Mouse (Mus musculus) forebrain, postnatal 0 days (tissue): Measurements from ENCODE around the gene Mrps7. TPM values are rescaled to one million over a fixed set of nuclear protein-coding genes. Genes with fewer than 3 reads are reported as not detected.

Experiments used
- ATAC-seq: fragments of 200-750 bp; cut with Nextera tagmentation; 2 replicates; pipeline ENCODE4 v1.8.0; 2017; ENCODE audit warnings: mild to moderate bottlenecking, moderate library complexity
- DNase-seq: peaks from one replicate; pipeline ENCODE4 v3.0.0-alpha.2; 2015
- H3K27ac ChIP-seq: fragments of 300-500 bp; sonication (generic); 2 replicates; pipeline ENCODE4 v1.5.1; 2014; ENCODE audit warnings: low read depth, mild to moderate bottlenecking, antibody characterized with exemption, low read length, moderate library complexity, mixed read lengths
- H3K27me3 ChIP-seq: fragments of 300-500 bp; sonication (generic); 2 replicates; pipeline ENCODE4 v1.6.1; 2014; ENCODE audit warnings: mild to moderate bottlenecking, low read length, mixed read lengths; ENCODE audit not compliant: insufficient read depth
- H3K36me3 ChIP-seq: fragments of 300-500 bp; sonication (generic); 2 replicates; pipeline ENCODE4 v1.6.1; 2014; ENCODE audit warnings: mild to moderate bottlenecking, moderate library complexity; ENCODE audit not compliant: insufficient read depth
- H3K4me1 ChIP-seq: fragments of 300-500 bp; sonication (generic); 2 replicates; pipeline ENCODE4 v1.6.1; 2014; ENCODE audit warnings: antibody characterized with exemption; ENCODE audit not compliant: insufficient read depth
- H3K4me2 ChIP-seq: fragments of 300-500 bp; sonication (generic); 2 replicates; pipeline ENCODE4 v1.6.1; 2014; ENCODE audit warnings: low read depth, mild to moderate bottlenecking, moderate library complexity
- H3K4me3 ChIP-seq: fragments of 300-500 bp; sonication (generic); 2 replicates; pipeline ENCODE4 v1.5.1; 2014; ENCODE audit warnings: low read depth, low read length, mixed read lengths
- H3K9ac ChIP-seq: fragments of 300-500 bp; sonication (generic); 2 replicates; pipeline ENCODE4 v1.6.1; 2014; ENCODE audit warnings: mild to moderate bottlenecking
- H3K9me3 ChIP-seq: fragments of 300-500 bp; sonication (generic); 2 replicates; pipeline ENCODE4 v1.6.1; 2016; ENCODE audit warnings: low read length
- CTCF ChIP-seq: sonication (generic); IDR thresholded peaks from 2 replicates; pipeline ENCODE4 v1.5.1; 2016; ENCODE audit warnings: antibody characterized with exemption, control low read depth, low read depth
- WGBS: fragments of 180-500 bp; shearing (Covaris S2); extraction: QIAGEN DNeasy Blood & Tissue Kit; methylation state at CpG from one replicate; pipeline ENCODE4 v1.1.7; 2014; 5-methylcytosine and 5-hydroxymethylcytosine counted together
- polyA plus RNA-seq: library from polyadenylated mRNA; unstranded; fragments of >200 nt; fragmentation: Nextera tagmentation; extraction: Ambion mirVana; gene quantifications from 2 replicates; pipeline ENCODE4 v1.2.1, GENCODE M21; 2015
- total RNA-seq: library from RNA; depleted of rRNA; stranded (reverse); fragments of >200 nt; gene quantifications from 2 replicates; pipeline ENCODE4 v1.2.3, GENCODE M21; 2014

Gene Mrps7
- total and polyA plus RNA-seq, 2 experiments from 2014 or later: 34.6 to 78.1 TPM

GRCm38 (mm10) chr11:115598309-115598708 is 5.4 kb upstream of the Mrps7 start:
- WGBS: 98% methylated on average over 4 of the region's 4 CpGs
- no peak for DNase-seq
- H3K27me3 ChIP-seq: no peaks in the 10 kb centered on the region
- H3K36me3 ChIP-seq: peaks cover 25% of the 10 kb centered on the region
- H3K9me3 ChIP-seq: no peaks in the 10 kb centered on the region
- H3K4me1 ChIP-seq: peaks cover 9% of the 10 kb centered on the region
- no peak overlapping the region for H3K27ac ChIP-seq
- no peak overlapping the region for H3K9ac ChIP-seq
- no peak for ATAC-seq
- no peak overlapping the region for H3K4me3 ChIP-seq
- TF ChIP-seq CTCF: no peak
- H3K4me2 ChIP-seq: no peak overlapping the region

GRCm38 (mm10) chr11:115599722-115600121 is 4.0 kb upstream of the Mrps7 start:
- DNase-seq (no peak), ATAC-seq (no peak)
- Histone ChIP-seq H3K27ac (no peak overlapping the region), H3K4me1 (peaks cover 9% of the 10 kb centered on the region), H3K27me3 (no peaks in the 10 kb centered on the region), H3K4me3 (no peak overlapping the region), H3K9ac (no peak overlapping the region), H3K4me2 (no peak overlapping the region), H3K9me3 (no peaks in the 10 kb centered on the region), H3K36me3 (peaks cover 14% of the 10 kb centered on the region)
- TF ChIP-seq CTCF: no peak
- 93% methylated on average over 7 of the region's 7 CpGs for WGBS

- Histone ChIP-seq H3K36me3 (peaks cover 16% of the 10 kb centered on the region), H3K27ac (no peak overlapping the region), H3K9ac (no peak overlapping the region), H3K4me1 (peaks cover 15% of the 10 kb centered on the region), H3K9me3 (no peaks in the 10 kb centered on the region), H3K27me3 (no peaks in the 10 kb centered on the region), H3K4me2 (no peak overlapping the region), H3K4me3 (no peak overlapping the region)
- WGBS: 97% methylated on average over 15 of the region's 15 CpGs
- ATAC-seq (no peak), DNase-seq (no peak)
- TF ChIP-seq CTCF: no peak
Measured at GRCm38 (mm10) chr11:115600743-115601142, 3.0 kb upstream of the Mrps7 start.

- Histone ChIP-seq H3K4me3 (no peak overlapping the region), H3K4me2 (no peak overlapping the region), H3K27ac (no peak overlapping the region), H3K36me3 (peaks cover 20% of the 10 kb centered on the region), H3K4me1 (peaks cover 15% of the 10 kb centered on the region), H3K9me3 (no peaks in the 10 kb centered on the region), H3K27me3 (no peaks in the 10 kb centered on the region), H3K9ac (no peak overlapping the region)
- no peak for TF ChIP-seq CTCF
- ATAC-seq: no peak
- 95% methylated on average over 4 of the region's 4 CpGs for WGBS
- no peak for DNase-seq
Measured at GRCm38 (mm10) chr11:115601174-115601573, 2.6 kb upstream of the Mrps7 start.

- peaks cover 15% of the 10 kb centered on the region for H3K4me1 ChIP-seq
- peaks cover 29% of the 10 kb centered on the region for H3K36me3 ChIP-seq
- 6% methylated on average over 15 of the region's 15 CpGs for WGBS
- peak overlapping the region; percentile 95 for H3K27ac ChIP-seq
- no peak for ATAC-seq
- no peak for DNase-seq
- H3K9me3 ChIP-seq: no peaks in the 10 kb centered on the region
- H3K27me3 ChIP-seq: no peaks in the 10 kb centered on the region
- peak overlapping the region; percentile 97 for H3K9ac ChIP-seq
- peak overlapping the region; percentile 89 for H3K4me2 ChIP-seq
- no peak for TF ChIP-seq CTCF
- H3K4me3 ChIP-seq: peak overlapping the region; percentile 95
Measured at GRCm38 (mm10) chr11:115603128-115603475, 623 bp upstream of the Mrps7 start.

GRCm38 (mm10) chr11:115604304-115604696 is 575 bp downstream of the Mrps7 start:
- no peak for TF ChIP-seq CTCF
- no peaks in the 10 kb centered on the region for H3K9me3 ChIP-seq
- under 1% methylated on average over 26 of the region's 26 CpGs for WGBS
- H3K4me2 ChIP-seq: peak overlapping the region; percentile 89
- H3K36me3 ChIP-seq: peaks cover 29% of the 10 kb centered on the region
- ATAC-seq (peak; percentile 10), DNase-seq (no peak)
- peaks cover 15% of the 10 kb centered on the region for H3K4me1 ChIP-seq
- peak overlapping the region; percentile 97 for H3K9ac ChIP-seq
- peak overlapping the region; percentile 95 for H3K4me3 ChIP-seq
- H3K27me3 ChIP-seq: no peaks in the 10 kb centered on the region
- peak overlapping the region; percentile 95 for H3K27ac ChIP-seq

GRCm38 (mm10) chr11:115606733-115607132 is 3.0 kb downstream of the Mrps7 start:
- H3K4me1 ChIP-seq: peaks cover 17% of the 10 kb centered on the region
- H3K9me3 ChIP-seq: no peaks in the 10 kb centered on the region
- no peak overlapping the region for H3K27ac ChIP-seq
- ATAC-seq: no peak
- no peak for TF ChIP-seq CTCF
- no peak overlapping the region for H3K4me2 ChIP-seq
- H3K4me3 ChIP-seq: no peak overlapping the region
- 95% methylated on average over 18 of the region's 18 CpGs for WGBS
- H3K9ac ChIP-seq: no peak overlapping the region
- H3K36me3 ChIP-seq: peaks cover 31% of the 10 kb centered on the region
- H3K27me3 ChIP-seq: no peaks in the 10 kb centered on the region
- no peak for DNase-seq
